Mouse (Mus musculus) small intestine, adult 2 months (tissue): ENCODE measurements around the gene Zfp786.

Experiments
- CTCF ChIP-seq: fragments of 200-500 bp; IDR thresholded peaks from 2 replicates; pipeline ENCODE4 v1.5.1; 2012; ENCODE audit warnings: low read depth, mild to moderate bottlenecking, control low read depth, inconsistent platforms, low read length, moderate library complexity, mixed read lengths; ENCODE audit not compliant: insufficient replicate concordance, insufficient read length; ENCODE audit errors: extremely low read depth
- POLR2A ChIP-seq: fragments of 200-500 bp; IDR thresholded peaks from 2 replicates; pipeline ENCODE4 v1.6.1; 2012; ENCODE audit warnings: low read depth, mild to moderate bottlenecking, control low read depth, inconsistent platforms, low read length, moderate library complexity

GRCm38 (mm10) chr6:47810181-47810580 lies 20.5 kb downstream of the Zfp786 start:
- no peak for TF ChIP-seq POLR2A
- TF ChIP-seq CTCF = no peak
